Mouse (Mus musculus) thymus, postnatal 14 days (tissue): ENCODE data around the gene Mlip.
A peak's percentile ranks its signal among the peaks of the same experiment; 100 is the strongest.
"Not testable (repeated sequence)": the region's sequence is repeated elsewhere in the genome, so short reads cannot be mapped to it uniquely, and the experiment has no call there.

ENCODE experiments used
- DNase-seq: peaks from one replicate; pipeline ENCODE4 v3.0.0; 2021

Mlip gene

GRCm38 (mm10) chr9:77352432-77353175, at the start of gene Mlip:
Gene Mlip, minus strand, starts transcription at chr9:77352969.
- DNase-seq = no peak

- DNase-seq = no peak
These were observed 47.0 kb upstream of the Mlip start for GRCm38 (mm10) chr9:77399801-77400200.

DNA sequence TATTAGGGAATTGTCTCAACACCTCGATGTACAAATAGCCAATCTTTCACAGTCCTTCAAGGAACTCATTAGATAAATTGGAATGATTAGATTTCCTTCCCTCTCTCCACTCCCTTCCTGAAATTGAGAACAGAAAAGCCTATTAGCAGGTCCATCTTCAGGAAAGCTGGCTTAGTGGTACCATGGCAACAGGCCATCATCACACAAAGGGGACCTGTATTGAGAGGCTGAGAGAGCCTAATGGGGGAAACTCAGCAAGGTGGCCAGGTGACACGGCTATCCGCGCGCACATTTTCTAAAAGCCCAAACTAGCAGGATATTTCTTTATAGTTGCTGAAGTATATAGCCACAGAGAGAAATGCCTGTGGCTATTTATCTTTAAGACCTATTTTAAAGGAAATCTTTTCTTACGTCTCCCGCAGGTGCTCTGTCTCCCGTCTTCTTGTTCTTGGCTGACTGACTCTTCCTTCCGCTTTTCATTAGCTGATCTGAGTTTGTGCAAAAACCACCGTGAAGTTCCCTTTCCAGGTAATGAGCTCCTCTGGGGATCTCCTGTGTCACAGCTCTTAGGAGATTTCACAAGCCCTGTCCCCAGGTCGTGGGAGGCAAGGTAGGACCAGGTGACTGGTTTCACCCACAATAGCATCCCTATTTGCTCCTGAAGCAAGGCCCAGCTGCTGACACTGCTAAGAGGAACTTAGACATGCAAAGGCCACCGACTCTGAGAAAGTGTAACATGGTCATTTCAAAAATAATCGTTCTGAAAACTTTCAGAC, 46.3 kb upstream of the Mlip start:
- DNase-seq = no peak

GRCm38 (mm10) chr9:77397027-77397426, 44.3 kb upstream of the Mlip start:
- no peak for DNase-seq

- DNase-seq = no peak
These were observed 38.5 kb upstream of the Mlip start for GRCm38 (mm10) chr9:77391248-77391647.

GRCm38 (mm10) chr9:77388956-77389355, 36.2 kb upstream of the Mlip start:
- no peak for DNase-seq

DNA sequence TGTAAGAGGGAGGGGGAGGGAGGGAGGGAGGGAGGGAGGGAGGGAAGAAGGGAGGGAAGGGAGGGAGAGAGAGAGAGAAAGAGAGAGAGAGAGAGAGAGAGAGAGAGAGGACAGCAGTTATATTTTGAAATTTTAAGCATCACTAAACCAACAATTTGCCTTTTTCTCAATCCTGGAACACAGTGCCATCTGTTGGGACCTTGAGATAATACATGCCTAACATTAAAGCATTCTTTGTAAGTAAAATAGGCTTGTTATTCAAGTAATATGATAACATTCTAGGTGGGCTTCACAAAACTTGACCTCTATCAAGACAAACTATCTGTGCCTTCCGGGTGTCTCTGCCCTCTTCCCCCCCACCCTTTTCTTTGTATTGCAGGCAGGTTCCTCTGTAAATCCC, 34.0 kb upstream of the Mlip start:
- no peak for DNase-seq

- DNase-seq = no peak
These were observed 32.8 kb upstream of the Mlip start for GRCm38 (mm10) chr9:77385611-77386010.

DNA sequence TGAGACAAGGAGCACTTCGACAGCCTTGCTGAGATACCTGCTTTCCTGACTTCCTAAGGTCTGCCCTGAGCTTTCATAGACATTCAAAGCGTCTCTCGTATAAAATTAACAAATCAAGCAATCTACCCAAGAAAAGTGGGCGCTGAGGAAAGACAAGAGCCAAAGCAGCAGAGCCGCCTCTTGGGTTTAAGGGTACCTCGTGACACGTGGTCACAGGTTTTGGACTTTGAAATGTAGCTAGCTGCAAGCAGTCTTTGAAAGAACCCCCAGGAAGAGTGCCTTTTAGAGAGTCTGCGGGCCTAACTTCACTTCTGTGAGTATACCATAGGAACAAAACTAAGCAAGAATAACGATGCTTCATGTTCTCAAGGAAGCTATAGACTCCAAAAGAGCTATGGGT, 31.9 kb upstream of the Mlip start:
- DNase-seq = no peak

DNA sequence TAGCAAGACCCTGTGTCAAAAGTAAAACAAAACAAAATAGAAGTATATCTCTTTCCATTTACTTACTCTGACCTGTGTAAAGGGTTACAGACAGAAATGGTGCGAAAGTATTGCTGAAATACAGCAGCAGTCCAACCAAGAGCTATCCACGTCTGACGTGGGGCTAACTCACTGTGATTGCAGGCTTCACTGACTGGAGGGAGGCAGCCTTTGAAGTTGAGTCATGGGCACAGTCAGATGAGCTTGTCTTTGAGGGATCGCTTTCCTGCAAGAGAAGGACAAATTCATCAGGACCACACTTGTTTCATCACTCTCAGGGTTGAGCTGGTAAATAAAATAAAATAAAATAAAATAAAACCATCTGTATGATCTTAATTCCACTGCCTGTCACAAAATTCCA, 31.2 kb upstream of the Mlip start:
- no peak for DNase-seq

- DNase-seq = no peak
These were observed 29.7 kb upstream of the Mlip start for GRCm38 (mm10) chr9:77382514-77382913.

- peak; percentile 58 for DNase-seq
These were observed 28.8 kb upstream of the Mlip start for GRCm38 (mm10) chr9:77381565-77381964.

DNA sequence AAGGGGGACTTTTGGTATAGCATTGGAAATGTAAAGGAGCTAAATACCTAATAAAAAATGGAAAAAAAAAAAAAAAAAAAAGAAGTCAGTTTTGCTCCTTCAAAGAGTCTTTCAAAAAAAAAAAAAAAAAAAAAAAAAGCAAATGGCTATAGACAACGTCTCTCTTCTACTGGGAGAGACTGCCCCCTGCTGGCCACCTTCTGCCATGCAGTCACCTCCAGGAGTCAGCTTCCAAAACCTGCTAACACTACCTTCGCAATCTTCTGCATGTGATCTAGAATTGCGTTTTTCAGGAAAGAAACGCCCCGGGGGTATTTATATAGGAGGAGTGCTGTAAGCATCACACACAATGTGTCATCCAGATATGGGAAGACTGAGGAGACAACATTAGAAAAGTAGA, 26.9 kb upstream of the Mlip start:
- peak; percentile 78 for DNase-seq

DNA sequence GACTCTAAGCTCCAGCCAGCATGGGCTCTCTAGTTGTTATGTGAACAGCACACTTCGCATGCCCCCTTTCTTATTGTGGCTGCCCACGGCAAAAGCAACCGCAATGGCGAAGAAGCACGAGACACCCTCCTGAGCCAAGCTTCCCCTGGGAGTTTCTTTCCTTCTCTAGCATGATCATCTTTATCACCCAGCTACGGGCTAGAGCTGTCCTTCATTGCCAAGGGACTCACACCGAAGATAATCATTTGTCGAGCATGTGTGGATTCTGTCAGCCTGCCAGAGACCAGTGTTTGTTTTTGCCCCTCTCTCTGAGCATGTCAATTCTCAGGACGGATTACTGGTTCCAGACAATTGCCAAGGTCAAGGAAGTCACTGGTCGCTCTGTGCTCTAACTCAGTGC, 24.9 kb upstream of the Mlip start:
- no peak for DNase-seq

DNA sequence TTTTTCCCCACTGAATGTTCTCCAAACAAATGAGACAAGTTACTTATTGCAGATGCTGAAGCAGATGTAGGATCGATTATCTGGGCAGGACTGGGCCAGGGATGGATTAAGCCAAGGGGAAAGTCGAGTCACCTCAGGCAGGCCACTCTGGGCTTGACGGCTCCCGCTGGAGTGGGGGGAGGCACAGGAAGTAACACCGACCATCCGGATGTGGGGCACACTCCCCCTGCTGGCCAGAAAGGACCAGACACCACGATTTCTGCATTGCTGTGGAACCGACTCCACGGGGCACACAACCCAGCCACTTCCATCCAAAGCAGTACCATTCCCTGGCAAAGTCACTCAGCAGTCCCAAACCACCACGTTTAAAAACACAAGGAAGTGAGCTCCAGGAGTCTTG, 24.3 kb upstream of the Mlip start:
- peak; percentile 65 for DNase-seq

GRCm38 (mm10) chr9:77376561-77376960, 23.8 kb upstream of the Mlip start:
- DNase-seq = no peak

DNA sequence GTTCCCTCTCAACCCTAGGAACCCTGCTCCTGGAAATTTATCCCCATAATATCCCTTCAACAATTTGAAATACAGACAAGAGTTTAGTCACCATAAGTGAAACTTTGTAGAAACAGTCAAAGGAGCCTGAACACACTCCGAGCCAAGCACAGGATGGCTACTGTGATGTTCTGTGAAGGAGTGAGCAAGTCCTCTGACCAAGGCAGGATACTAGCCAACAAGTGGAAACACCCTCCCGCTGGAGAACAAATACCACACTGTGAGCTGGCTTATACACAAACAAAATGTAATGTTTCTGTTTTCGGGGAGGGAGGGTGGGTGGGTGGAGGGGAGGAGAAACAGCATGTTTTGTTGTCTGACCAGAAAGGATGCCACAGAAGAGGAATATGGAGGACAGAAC, 17.9 kb upstream of the Mlip start:
- no peak for DNase-seq

- no peak for DNase-seq
These were observed 16.5 kb upstream of the Mlip start for GRCm38 (mm10) chr9:77369262-77369661.

DNA sequence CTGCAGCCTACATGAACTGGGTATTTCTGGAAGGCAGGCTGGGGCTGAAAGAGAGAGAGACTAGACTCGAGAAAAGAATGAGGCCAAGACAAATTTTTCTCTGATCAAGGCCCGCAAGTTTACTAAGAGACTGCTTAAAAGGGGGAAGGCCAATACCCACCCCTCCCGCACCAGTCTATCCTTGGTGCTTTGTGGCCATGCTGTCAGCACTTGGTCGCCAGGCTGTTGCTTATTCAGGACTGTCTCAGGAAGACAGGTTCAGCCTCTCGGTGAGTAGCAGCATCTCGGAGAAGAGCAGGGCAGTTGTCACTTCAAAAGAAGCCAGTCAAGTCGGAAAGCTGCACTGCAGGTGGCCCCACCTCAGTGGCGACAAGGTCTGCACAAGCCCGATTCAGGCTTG, 11.9 kb upstream of the Mlip start:
- not testable (repeated sequence) for DNase-seq

DNA sequence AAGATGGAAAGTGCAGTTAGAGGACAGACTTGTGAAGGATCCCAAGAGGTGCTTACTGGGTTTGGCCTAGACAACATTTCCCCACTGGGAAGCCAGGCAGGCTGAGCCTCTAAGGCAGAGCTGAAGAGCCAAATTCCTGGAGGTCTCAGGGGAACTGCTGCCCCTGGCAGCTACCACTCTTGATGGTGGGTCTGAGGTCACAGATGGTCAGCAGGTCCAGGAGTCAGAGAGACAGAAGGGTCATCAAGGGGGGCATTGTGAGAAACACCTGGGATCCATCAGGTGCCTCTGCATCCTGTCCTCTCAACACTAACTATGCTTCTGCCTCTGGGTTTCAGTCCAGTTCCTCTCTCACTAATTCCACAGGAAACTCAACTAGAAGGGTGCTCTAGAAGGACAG, 10.1 kb upstream of the Mlip start:
- DNase-seq = no peak

GRCm38 (mm10) chr9:77360654-77361053, 7.9 kb upstream of the Mlip start:
- no peak for DNase-seq

DNA sequence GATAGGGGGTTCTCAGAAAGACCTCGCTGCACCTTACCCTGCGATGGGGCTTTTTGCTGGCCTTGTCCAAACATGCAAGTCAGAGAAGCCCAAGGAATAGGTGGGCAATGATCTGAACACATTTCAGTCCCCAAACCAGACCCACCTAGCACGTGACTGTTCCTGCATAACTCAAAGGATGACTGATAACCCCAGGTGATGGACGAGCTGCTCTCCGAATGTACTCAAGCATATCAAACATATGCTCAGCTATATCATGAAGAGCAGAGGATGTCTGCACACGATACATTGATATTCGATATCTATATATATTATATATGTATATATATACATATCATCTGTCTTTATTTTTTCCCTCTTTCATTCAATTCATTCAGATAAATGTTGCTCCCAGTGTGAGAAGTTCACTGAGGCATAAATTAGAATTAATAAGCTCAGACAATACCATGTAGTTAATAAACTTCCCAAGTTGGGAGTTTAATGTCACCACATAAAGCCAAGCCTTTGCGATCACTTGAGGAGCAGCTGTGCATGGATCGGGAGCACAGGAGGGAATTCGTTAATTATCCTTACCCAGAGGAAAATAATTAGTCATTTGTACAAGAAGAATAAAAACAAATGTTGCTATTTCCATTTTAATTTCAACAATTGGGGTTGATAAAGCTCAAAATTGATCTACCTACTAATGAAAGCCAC, 6.7 kb upstream of the Mlip start:
- DNase-seq = no peak

DNA sequence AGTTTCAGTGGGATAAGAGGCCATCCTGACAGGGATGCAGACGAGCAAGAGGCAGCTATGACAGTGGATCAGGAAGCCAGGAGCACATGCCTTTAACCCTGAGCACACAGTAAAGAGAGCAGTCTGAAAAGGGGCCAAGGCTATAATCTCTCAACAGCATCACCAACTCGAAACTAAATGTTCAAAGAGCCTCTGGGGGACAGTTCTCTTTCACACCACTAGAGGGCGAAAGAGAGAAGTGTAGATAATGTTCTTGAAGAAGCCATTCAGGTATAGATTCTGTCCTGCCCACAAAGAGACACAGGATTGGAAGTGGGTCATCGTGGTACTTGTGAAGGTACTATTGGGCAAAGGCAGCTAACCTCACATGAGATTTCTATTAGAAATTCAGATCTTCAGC, 1.2 kb upstream of the Mlip start:
- no peak for DNase-seq

- no peak for DNase-seq
These were observed 5.1 kb downstream of the Mlip start for GRCm38 (mm10) chr9:77347704-77348103.
